18 mouse cellular contexts compared by ENCODE assay signal in the genomic region with DNA sequence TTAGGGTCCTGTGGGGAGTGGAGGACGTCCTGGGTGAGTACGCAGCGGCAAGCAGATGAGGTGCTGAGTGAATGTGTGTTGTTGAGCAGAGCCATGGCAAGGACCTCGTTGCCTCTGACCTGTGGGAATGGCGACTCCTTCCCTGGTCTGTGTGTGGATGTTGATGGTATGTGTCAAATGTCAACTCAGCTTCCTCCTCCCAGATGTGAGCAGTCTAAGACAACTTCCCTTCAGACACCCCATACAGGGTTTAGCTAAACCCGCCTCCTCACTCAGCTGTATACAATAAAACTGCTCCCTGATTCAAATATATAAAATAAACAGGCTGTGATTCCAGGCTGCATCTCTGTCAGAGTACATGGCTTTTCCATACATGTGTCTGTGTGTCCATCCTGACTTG.
DNase-seq lines count a peak whose midpoint lies in the region; ATAC-seq and TF ChIP-seq lines count a peak whose summit lies in the region.
"Had no signal": no experiment of that assay in that cellular context is flagged by ENCODE, and none has a peak within 500 bp of the region (broad histone marks: within the 10 kb centered on the region; RNA-seq: fewer than 3 reads in every experiment).

No protein-coding gene starts in this region.

- peak; percentile 39 for DNase-seq in intestine, embryonic 14.5 days (ENCODE audit: low spot score)
- DNase-seq in lung, postnatal 0 days (ENCODE audit: low spot score), result peak; percentile 18
- DNase-seq in lung, postnatal 10 days, result no peak
- DNase-seq in right cerebral cortex, postnatal 25 days, result peak; percentile 0
- no peak for DNase-seq in right cerebral cortex, postnatal 4 days
- DNase-seq: adrenal gland, adult 2 months; adrenal gland, postnatal 25 days; cerebellum, adult 18-20 months; cerebellum, adult 9-11 months; cerebellum, postnatal 36 days; gastrocnemius, adult 2 months; gastrocnemius, postnatal 25 days had no signal

- WGBS in intestine, embryonic 14.5 days, result 55% methylated on average over 6 of the region's 6 CpGs
- 61% methylated on average over 6 of the region's 6 CpGs for WGBS in intestine, embryonic 15.5 days
- 36% methylated on average over 6 of the region's 6 CpGs for WGBS in lung, postnatal 0 days

- H3K4me3 ChIP-seq in intestine, embryonic 14.5 days (ENCODE audit: low read depth, low read length), result no peak overlapping the region
- no peak overlapping the region for H3K4me3 ChIP-seq in intestine, embryonic 15.5 days (replicated peaks)
- H3K4me3 ChIP-seq in lung, postnatal 0 days (ENCODE audit: low read depth, low read length), result no peak overlapping the region
- H3K4me3 ChIP-seq: embryonic facial prominence, embryonic 13.5 days; forebrain, embryonic 13.5 days; gastrocnemius, adult 2 months; hindbrain, embryonic 10.5 days had no signal

- H3K27me3 ChIP-seq in intestine, embryonic 14.5 days (replicated peaks; ENCODE audit: control insufficient read depth, insufficient read depth, low read length), result no peaks in the 10 kb centered on the region
- H3K27me3 ChIP-seq in intestine, embryonic 15.5 days (replicated peaks), result no peaks in the 10 kb centered on the region
- no peaks in the 10 kb centered on the region for H3K27me3 ChIP-seq in lung, postnatal 0 days (replicated peaks; ENCODE audit: insufficient read depth, low read length)
- H3K27me3 ChIP-seq: embryonic facial prominence, embryonic 13.5 days had no signal

- no peak overlapping the region for H3K9ac ChIP-seq in intestine, embryonic 14.5 days (ENCODE audit: low read length)
- no peak overlapping the region for H3K9ac ChIP-seq in intestine, embryonic 15.5 days
- H3K9ac ChIP-seq in lung, postnatal 0 days (replicated peaks; ENCODE audit: low read depth), result no peak overlapping the region
- H3K9ac ChIP-seq: embryonic facial prominence, embryonic 13.5 days; forebrain, embryonic 13.5 days; hindbrain, embryonic 14.5 days had no signal

- no peak for TF ChIP-seq CTCF in lung, postnatal 0 days (IDR thresholded peaks at IDR 0.05)

- H3K4me1 ChIP-seq in intestine, embryonic 14.5 days (replicated peaks; ENCODE audit: control insufficient read depth, insufficient read depth, low read length), result no peaks in the 10 kb centered on the region
- H3K4me1 ChIP-seq in intestine, embryonic 15.5 days (replicated peaks), result no peaks in the 10 kb centered on the region
- H3K4me1 ChIP-seq in lung, postnatal 0 days (ENCODE audit: insufficient read depth, low read depth, low read length), result no peaks in the 10 kb centered on the region
- H3K4me1 ChIP-seq: embryonic facial prominence, embryonic 13.5 days; forebrain, embryonic 13.5 days; hindbrain, embryonic 10.5 days had no signal

- H3K9me3 ChIP-seq in intestine, embryonic 14.5 days (ENCODE audit: control insufficient read depth, low read length), result no peaks in the 10 kb centered on the region
- no peaks in the 10 kb centered on the region for H3K9me3 ChIP-seq in intestine, embryonic 15.5 days
- H3K9me3 ChIP-seq in lung, postnatal 0 days (ENCODE audit: low read length), result no peaks in the 10 kb centered on the region
- H3K9me3 ChIP-seq: embryonic facial prominence, embryonic 13.5 days; forebrain, embryonic 13.5 days; hindbrain, embryonic 10.5 days had no signal

- no peak for TF ChIP-seq EP300 in lung, postnatal 0 days (IDR thresholded peaks at IDR 0.05)

- ATAC-seq in intestine, embryonic 14.5 days (replicated peaks; ENCODE audit: low FRiP score, low TSS enrichment, low read depth), result no peak
- ATAC-seq in intestine, embryonic 15.5 days, result no peak
- ATAC-seq in lung, postnatal 0 days, result peak; percentile 43; the same call in 1 of the 2 replicates
- ATAC-seq: forebrain, embryonic 13.5 days had no signal

- no peaks in the 10 kb centered on the region for H3K36me3 ChIP-seq in intestine, embryonic 14.5 days (ENCODE audit: control insufficient read depth, insufficient read depth, low read length)
- H3K36me3 ChIP-seq in intestine, embryonic 15.5 days, result no peaks in the 10 kb centered on the region
- no peaks in the 10 kb centered on the region for H3K36me3 ChIP-seq in lung, postnatal 0 days (ENCODE audit: insufficient read depth, low read length)
- H3K36me3 ChIP-seq: embryonic facial prominence, embryonic 13.5 days; hindbrain, embryonic 10.5 days had no signal

- no peak overlapping the region for H3K4me2 ChIP-seq in intestine, embryonic 14.5 days (ENCODE audit: low read length)
- H3K4me2 ChIP-seq in intestine, embryonic 15.5 days (replicated peaks), result no peak overlapping the region
- H3K4me2 ChIP-seq in lung, postnatal 0 days (replicated peaks; ENCODE audit: low read depth, low read length), result no peak overlapping the region
- H3K4me2 ChIP-seq: embryonic facial prominence, embryonic 13.5 days; forebrain, embryonic 13.5 days; heart, embryonic 11.5 days; hindbrain, embryonic 14.5 days had no signal

- no peak overlapping the region for H3K27ac ChIP-seq in intestine, embryonic 14.5 days (ENCODE audit: low read depth)
- no peak overlapping the region for H3K27ac ChIP-seq in intestine, embryonic 15.5 days
- H3K27ac ChIP-seq in lung, postnatal 0 days (ENCODE audit: low read length), result no peak overlapping the region
- H3K27ac ChIP-seq: embryonic facial prominence, embryonic 13.5 days; forebrain, embryonic 13.5 days; gastrocnemius, adult 2 months; hindbrain, embryonic 10.5 days; hindbrain, embryonic 14.5 days had no signal

Comparison
In these comparisons a context has a peak if more than half of its experiments do, and no peak if none do; other contexts are left out.
1. DNase-seq: peak in intestine, embryonic 14.5 days (single experiment), lung, postnatal 0 days (single experiment) and right cerebral cortex, postnatal 25 days (single experiment); none in lung, postnatal 10 days (single experiment) and right cerebral cortex, postnatal 4 days (single experiment).